Mouse (Mus musculus): Measurements from ENCODE around the gene Sppl2b.

DNA sequence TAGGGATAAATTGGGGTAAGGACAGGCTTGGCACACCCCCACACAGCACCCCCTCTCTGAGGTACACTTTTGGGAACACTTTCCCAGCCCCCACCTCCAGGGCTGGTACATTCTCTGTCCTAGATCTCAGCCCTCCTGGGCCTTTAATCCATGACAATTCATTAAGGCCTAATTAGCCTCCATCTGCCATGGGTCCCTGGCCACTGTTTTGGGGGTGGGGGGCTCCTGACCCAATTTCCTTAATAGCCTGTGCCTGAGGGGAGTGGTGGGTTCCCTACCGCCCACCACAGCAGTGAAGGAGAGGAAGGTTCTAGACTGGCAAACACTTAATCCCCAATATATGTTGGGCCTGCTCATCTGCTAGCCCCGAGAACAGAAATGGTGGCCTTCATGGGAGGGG is 13.4 kb upstream of the Sppl2b start:
- TF ChIP-seq POLR2A (IDR thresholded peaks at IDR 0.05; ENCODE audit: borderline replicate concordance, insufficient read depth, low read length) = no peak
- TF ChIP-seq CTCF (IDR thresholded peaks at IDR 0.05; ENCODE audit: borderline replicate concordance, insufficient read depth, low read depth, low read length) = no peak

All from cerebellum, adult 2 months (tissue).